Mouse (Mus musculus) cerebellum, adult 2 months (tissue): Measurements from ENCODE around the gene Nol9. TPM values are rescaled to one million over a fixed set of nuclear protein-coding genes. Genes with fewer than 3 reads are reported as not detected.
A peak's percentile ranks its signal among the peaks of the same experiment; 100 is the strongest.

Experiments used
- DNase-seq, 2 experiments: peaks; one replicate each; pipeline ENCODE4 v3.0.0; 2021
- H3K27ac ChIP-seq: fragments of 200-500 bp; 2 replicates; pipeline ENCODE4 v1.5.1; 2012; ENCODE audit warnings: low read length, control low read depth, inconsistent platforms; ENCODE audit not compliant: insufficient read depth
- H3K27me3 ChIP-seq: fragments of 200-500 bp; 2 replicates; pipeline ENCODE4 v1.6.1; 2012; ENCODE audit warnings: inconsistent platforms, mild to moderate bottlenecking, low read length, moderate library complexity; ENCODE audit not compliant: control insufficient read depth, insufficient read depth
- H3K4me1 ChIP-seq: fragments of 200-500 bp; 2 replicates; pipeline ENCODE4 v1.6.1; 2011; ENCODE audit warnings: low read length; ENCODE audit not compliant: control insufficient read depth, insufficient read depth
- H3K4me3 ChIP-seq: fragments of 200-500 bp; replicated peaks from 2 replicates; pipeline ENCODE3; 2011; ENCODE audit warnings: mild to moderate bottlenecking, low read depth, low read length, control low read depth; ENCODE audit not compliant: insufficient read depth
- CTCF ChIP-seq: fragments of 200-500 bp; IDR thresholded peaks from 2 replicates; pipeline ENCODE4 v1.5.1; 2011; ENCODE audit warnings: low read depth, mild to moderate bottlenecking, control low read depth, low read length, moderate library complexity, borderline replicate concordance; ENCODE audit not compliant: insufficient read depth
- POLR2A ChIP-seq: fragments of 200-500 bp; IDR thresholded peaks from 2 replicates; pipeline ENCODE4 v1.6.1; 2011; ENCODE audit warnings: low read length, control low read depth, borderline replicate concordance; ENCODE audit not compliant: insufficient read depth
- WGBS: fragments of 180-500 bp; shearing (Covaris S2); methylation state at CpG from one replicate; pipeline ENCODE4 v1.1.7; 2018; 5-methylcytosine and 5-hydroxymethylcytosine counted together
- polyA plus RNA-seq: library from polyadenylated mRNA; depleted of rRNA; stranded (reverse); fragments of >200 nt; gene quantifications from 2 replicates; pipeline ENCODE4 v1.2.3, GENCODE M21; 2012

The Nol9 gene
- polyA plus RNA-seq, 1 experiment, result 16.5 TPM

- TF ChIP-seq POLR2A (no peak), CTCF (no peak)
- no peaks in the 10 kb centered on the region for H3K27me3 ChIP-seq
- H3K4me3 ChIP-seq, result peak overlapping the region; percentile 89
- WGBS, result 28% methylated on average over 8 of the region's 8 CpGs
- H3K4me1 ChIP-seq, result peaks cover 12% of the 10 kb centered on the region
- H3K27ac ChIP-seq, result no peak overlapping the region
- DNase-seq, result peak in 1 of 2 experiments; percentile 31
Measured at GRCm38 (mm10) chr4:152007481-152008147, 31.5 kb upstream of the Nol9 start.

- H3K27me3 ChIP-seq, result no peaks in the 10 kb centered on the region
- under 1% methylated on average over 14 of the region's 14 CpGs for WGBS
- peaks cover 17% of the 10 kb centered on the region for H3K4me1 ChIP-seq
- peak overlapping the region; percentile 89 for H3K4me3 ChIP-seq
- peak; percentile 41 to 49 for DNase-seq
- peak overlapping the region; percentile 56; the same call in 1 of the 2 replicates for H3K27ac ChIP-seq
- TF ChIP-seq POLR2A, result no peak
- TF ChIP-seq CTCF, result no peak
Measured at GRCm38 (mm10) chr4:152008148-152008500, 31.0 kb upstream of the Nol9 start.

GRCm38 (mm10) chr4:152008622-152009075 lies 30.5 kb upstream of the Nol9 start, which contains the start of gene Klhl21:
Klhl21 (plus strand) TSS chr4:152008803.
- under 1% methylated on average over 44 of the region's 45 CpGs for WGBS
- Histone ChIP-seq H3K27ac (peak within 1 kb of the TSS; percentile 80), H3K4me1 (peaks cover 17% of the 10 kb centered on the region), H3K27me3 (no peaks in the 10 kb centered on the region), H3K4me3 (peak within 1 kb of the TSS; percentile 89)
- TF ChIP-seq CTCF (no peak), POLR2A (peak; percentile 81)
- peak; percentile 94 to 95 for DNase-seq

GRCm38 (mm10) chr4:152009076-152010051 lies 29.8 kb upstream of the Nol9 start:
- no peaks in the 10 kb centered on the region for H3K27me3 ChIP-seq
- H3K27ac ChIP-seq, result peak overlapping the region; percentile 80
- under 1% methylated on average over 115 of the region's 115 CpGs for WGBS
- H3K4me1 ChIP-seq, result peaks cover 17% of the 10 kb centered on the region
- TF ChIP-seq POLR2A, result 0 out of 2 replicates have a peak, but pooled peaks have one; percentile 10
- no peak for TF ChIP-seq CTCF
- peak overlapping the region; percentile 89 for H3K4me3 ChIP-seq
- peak; percentile 79 to 81 for DNase-seq

GRCm38 (mm10) chr4:152010091-152010706 lies 28.9 kb upstream of the Nol9 start:
- WGBS, result under 1% methylated on average over 10 of the region's 10 CpGs
- H3K27ac ChIP-seq, result peak overlapping the region; percentile 80; the same call in 1 of the 2 replicates
- peaks cover 17% of the 10 kb centered on the region for H3K4me1 ChIP-seq
- DNase-seq, result peak; percentile 46 to 50
- peak overlapping the region; percentile 89 for H3K4me3 ChIP-seq
- TF ChIP-seq CTCF (no peak), POLR2A (no peak)
- no peaks in the 10 kb centered on the region for H3K27me3 ChIP-seq

GRCm38 (mm10) chr4:152010707-152011134 lies 28.4 kb upstream of the Nol9 start:
- Histone ChIP-seq H3K4me1 (peaks cover 17% of the 10 kb centered on the region), H3K4me3 (peak overlapping the region; percentile 89), H3K27me3 (no peaks in the 10 kb centered on the region), H3K27ac (peak overlapping the region; percentile 35; the same call in 1 of the 2 replicates)
- 5% methylated on average over 13 of the region's 13 CpGs for WGBS
- DNase-seq, result peak; percentile 54 to 59
- TF ChIP-seq POLR2A, result no peak
- no peak for TF ChIP-seq CTCF

GRCm38 (mm10) chr4:152011171-152011760 lies 27.9 kb upstream of the Nol9 start:
- no peak for DNase-seq
- TF ChIP-seq POLR2A, result no peak
- TF ChIP-seq CTCF, result no peak
- H3K27ac ChIP-seq, result peak overlapping the region; percentile 35; the same call in 1 of the 2 replicates
- no peaks in the 10 kb centered on the region for H3K27me3 ChIP-seq
- H3K4me1 ChIP-seq, result peaks cover 17% of the 10 kb centered on the region
- WGBS, result 41% methylated on average over 8 of the region's 8 CpGs
- H3K4me3 ChIP-seq, result peak overlapping the region; percentile 89
